Mouse (Mus musculus) mouse trophoblast stem cell (cell line): ENCODE data around the gene Atxn1.

ENCODE experiments used
- in situ Hi-C, 2 experiments: fragments of 300-500 bp; cut with MseI, MboI; formaldehyde crosslinking; loops; 2 replicates in 1 of 2; 3 replicates in 1 of 2; pipeline ENCODE4 v1.15.1; 2025

The Atxn1 gene

GRCm38 (mm10) chr13:45681196-45681595, 283.6 kb downstream of the Atxn1 start:
- in situ Hi-C loops = no loop called here

GRCm38 (mm10) chr13:45680651-45681050, 284.2 kb downstream of the Atxn1 start:
- in situ Hi-C loops = no loop called here

- in situ Hi-C loops = no loop called here
Measured at GRCm38 (mm10) chr13:45679096-45679495, 285.7 kb downstream of the Atxn1 start.

- in situ Hi-C loops = no loop called here
Measured at GRCm38 (mm10) chr13:45672628-45673027, 292.2 kb downstream of the Atxn1 start.

- in situ Hi-C loops = no loop called here
Measured at GRCm38 (mm10) chr13:45669969-45670368, 294.8 kb downstream of the Atxn1 start.

GRCm38 (mm10) chr13:45662852-45663251, 302.0 kb downstream of the Atxn1 start:
- in situ Hi-C loops = no loop called here

GRCm38 (mm10) chr13:45662216-45662615, 302.6 kb downstream of the Atxn1 start:
- in situ Hi-C loops = no loop called here

- in situ Hi-C loops = no loop called here
Measured at GRCm38 (mm10) chr13:45661283-45662185, 303.3 kb downstream of the Atxn1 start.

- in situ Hi-C loops = no loop called here
Measured at GRCm38 (mm10) chr13:45659813-45660212, 305.0 kb downstream of the Atxn1 start.

GRCm38 (mm10) chr13:45658343-45658742, 306.5 kb downstream of the Atxn1 start:
- in situ Hi-C loops = no loop called here

GRCm38 (mm10) chr13:45657176-45657575, 307.6 kb downstream of the Atxn1 start:
- in situ Hi-C loops = no loop called here

GRCm38 (mm10) chr13:45651652-45652241, 313.1 kb downstream of the Atxn1 start:
- in situ Hi-C loops = no loop called here

GRCm38 (mm10) chr13:45649197-45649812, 315.5 kb downstream of the Atxn1 start:
- in situ Hi-C loops = no loop called here

- in situ Hi-C loops = no loop called here
Measured at GRCm38 (mm10) chr13:45643780-45644395, 320.9 kb downstream of the Atxn1 start.

GRCm38 (mm10) chr13:45642913-45643312, 321.9 kb downstream of the Atxn1 start:
- in situ Hi-C loops = no loop called here

- in situ Hi-C loops = no loop called here
Measured at GRCm38 (mm10) chr13:45640431-45640830, 324.4 kb downstream of the Atxn1 start.

- in situ Hi-C loops = loop anchor here in 1 of 2 experiments (5.0 kb wide), 1 partner anchor 66 kb away; no protein-coding TSS in a partner anchor
Measured at GRCm38 (mm10) chr13:45638281-45638680, 326.5 kb downstream of the Atxn1 start.

GRCm38 (mm10) chr13:45637324-45637723, 327.5 kb downstream of the Atxn1 start:
- in situ Hi-C loops = loop anchor here in 1 of 2 experiments (5.0 kb wide), 1 partner anchor 65 kb away; no protein-coding TSS in a partner anchor

GRCm38 (mm10) chr13:45636435-45636834, 328.4 kb downstream of the Atxn1 start:
- in situ Hi-C loops = loop anchor here in 1 of 2 experiments (5.0 kb wide), 1 partner anchor 64 kb away; no protein-coding TSS in a partner anchor

- in situ Hi-C loops = no loop called here
Measured at GRCm38 (mm10) chr13:45633918-45634317, 330.9 kb downstream of the Atxn1 start.

- in situ Hi-C loops = no loop called here
Measured at GRCm38 (mm10) chr13:45632133-45632532, 332.7 kb downstream of the Atxn1 start.
